Mouse (Mus musculus) stomach, postnatal 0 days (tissue): Measurements from ENCODE around the gene Aldh1b1.
A peak's percentile ranks its signal among the peaks of the same experiment; 100 is the strongest.

Experiments used
- CTCF ChIP-seq: IDR thresholded peaks from 2 replicates; pipeline ENCODE4 v1.5.1; 2016; ENCODE audit warnings: antibody characterized with exemption, low read depth, mild to moderate bottlenecking, moderate library complexity
- EP300 ChIP-seq: optimal IDR thresholded peaks from 2 replicates; pipeline ENCODE3; 2016; ENCODE audit warnings: antibody characterized with exemption

DNA sequence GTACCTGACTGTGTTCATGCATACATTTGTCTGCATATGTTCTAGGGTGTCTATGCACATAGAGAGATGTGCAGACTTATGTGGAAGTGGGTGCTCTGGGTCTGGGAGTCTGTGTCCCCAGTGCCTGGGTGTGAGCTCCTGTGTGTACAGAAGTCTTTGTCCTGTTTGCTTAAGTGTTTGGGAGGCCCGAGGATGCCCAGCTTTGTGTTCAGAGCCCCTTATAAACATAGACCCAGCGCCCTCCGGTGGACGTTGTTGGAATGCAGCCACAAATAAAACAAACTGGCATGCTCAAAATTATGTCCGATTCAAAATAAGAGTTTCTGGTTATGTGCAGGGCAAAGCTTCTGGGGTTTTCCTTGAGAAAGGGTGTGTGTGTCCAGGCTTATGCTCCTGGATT, 27.2 kb upstream of the Aldh1b1 start:
- TF ChIP-seq CTCF: peak; percentile 82
- TF ChIP-seq EP300: no peak
